Mouse (Mus musculus) bone marrow, adult 2 months (tissue): Measurements from ENCODE around the gene Abcd1. TPM values are rescaled to one million over a fixed set of nuclear protein-coding genes. Genes with fewer than 3 reads are reported as not detected.
A peak's percentile ranks its signal among the peaks of the same experiment; 100 is the strongest.

Source experiments
- H3K27ac ChIP-seq: fragments of 200-500 bp; 2 replicates; pipeline ENCODE4 v1.5.1; 2012; ENCODE audit warnings: low read depth, mild to moderate bottlenecking, control low read depth, inconsistent platforms, low read length; ENCODE audit not compliant: control insufficient read depth, poor library complexity, insufficient read depth
- H3K4me1 ChIP-seq: fragments of 200-500 bp; 2 replicates; pipeline ENCODE4 v1.6.1; 2011; ENCODE audit warnings: low read length; ENCODE audit not compliant: control insufficient read depth, insufficient read depth
- H3K4me3 ChIP-seq: fragments of 200-500 bp; replicated peaks from 2 replicates; pipeline ENCODE3; 2011; ENCODE audit warnings: mild to moderate bottlenecking, low read depth, low read length, control low read depth; ENCODE audit not compliant: control insufficient read depth
- CTCF ChIP-seq: fragments of 200-500 bp; IDR thresholded peaks from 2 replicates; pipeline ENCODE4 v1.5.1; 2011; ENCODE audit warnings: low read length, control low read depth; ENCODE audit not compliant: control insufficient read depth, insufficient read depth
- POLR2A ChIP-seq: fragments of 200-500 bp; IDR thresholded peaks from 2 replicates; pipeline ENCODE4 v1.6.1; 2011; ENCODE audit warnings: low read depth, mild to moderate bottlenecking, control low read depth, low read length, borderline replicate concordance; ENCODE audit not compliant: control insufficient read depth
- WGBS: fragments of 180-500 bp; shearing (Covaris S2); methylation state at CpG from one replicate; pipeline ENCODE4 v1.1.7; 2018; 5-methylcytosine and 5-hydroxymethylcytosine counted together
- polyA plus RNA-seq: library from polyadenylated mRNA; stranded (reverse); fragments of >200 nt; gene quantifications from 2 replicates; pipeline ENCODE4 v1.2.4, GENCODE M21; 2011; ENCODE audit warnings: low replicate concordance; ENCODE audit not compliant: missing spikeins, insufficient read depth, insufficient read length

Gene Abcd1
- polyA plus RNA-seq, 1 experiment: 17.6 TPM

DNA sequence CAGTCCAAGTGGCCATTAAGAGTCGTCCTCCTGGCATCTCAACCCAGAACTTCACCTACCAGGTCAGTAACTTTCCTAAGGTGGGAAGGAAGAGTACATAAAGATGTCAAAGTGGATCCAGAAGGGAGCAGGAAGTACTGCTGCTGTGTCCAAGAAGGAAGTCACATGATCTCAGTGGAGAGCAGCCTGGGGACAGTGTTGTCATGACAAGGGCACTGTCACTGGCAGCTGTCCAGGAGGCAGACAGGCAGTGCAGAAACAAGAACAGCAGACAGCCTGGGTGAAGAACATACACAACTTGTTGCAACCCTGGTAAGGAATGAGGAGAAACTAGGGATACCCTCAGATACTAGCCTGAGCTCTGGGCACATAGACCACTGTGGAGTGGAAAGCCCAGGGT, 48.9 kb downstream of the Abcd1 start:
- TF ChIP-seq POLR2A (no peak), CTCF (no peak)
- Histone ChIP-seq H3K27ac (no peak overlapping the region), H3K4me1 (peaks cover 6% of the 10 kb centered on the region), H3K4me3 (no peak overlapping the region)
- 45% methylated on average over 1 of the region's 1 CpGs for WGBS

GRCm38 (mm10) chrX:73767267-73767666, 50.9 kb downstream of the Abcd1 start:
- TF ChIP-seq CTCF: peak; percentile 48; the same call in 1 of the 2 replicates
- TF ChIP-seq POLR2A: no peak
- Histone ChIP-seq H3K4me3 (no peak overlapping the region), H3K27ac (no peak overlapping the region), H3K4me1 (peaks cover 6% of the 10 kb centered on the region)
- WGBS: 71% methylated on average over 9 of the region's 9 CpGs

- Histone ChIP-seq H3K4me1 (no peaks in the 10 kb centered on the region; the same call in 1 of the 2 replicates), H3K27ac (peak within 1 kb of the TSS; percentile 71), H3K4me3 (peak within 1 kb of the TSS; percentile 52)
- 29% methylated on average over 9 of the region's 9 CpGs for WGBS
- TF ChIP-seq CTCF (no peak), POLR2A (peak; percentile 48; the same call in 1 of the 2 replicates)
Measured at GRCm38 (mm10) chrX:73774168-73774760, 57.9 kb downstream of the Abcd1 start, which contains the start of gene Srpk3. Gene Srpk3, plus strand, starts transcription at chrX:73774405.

DNA sequence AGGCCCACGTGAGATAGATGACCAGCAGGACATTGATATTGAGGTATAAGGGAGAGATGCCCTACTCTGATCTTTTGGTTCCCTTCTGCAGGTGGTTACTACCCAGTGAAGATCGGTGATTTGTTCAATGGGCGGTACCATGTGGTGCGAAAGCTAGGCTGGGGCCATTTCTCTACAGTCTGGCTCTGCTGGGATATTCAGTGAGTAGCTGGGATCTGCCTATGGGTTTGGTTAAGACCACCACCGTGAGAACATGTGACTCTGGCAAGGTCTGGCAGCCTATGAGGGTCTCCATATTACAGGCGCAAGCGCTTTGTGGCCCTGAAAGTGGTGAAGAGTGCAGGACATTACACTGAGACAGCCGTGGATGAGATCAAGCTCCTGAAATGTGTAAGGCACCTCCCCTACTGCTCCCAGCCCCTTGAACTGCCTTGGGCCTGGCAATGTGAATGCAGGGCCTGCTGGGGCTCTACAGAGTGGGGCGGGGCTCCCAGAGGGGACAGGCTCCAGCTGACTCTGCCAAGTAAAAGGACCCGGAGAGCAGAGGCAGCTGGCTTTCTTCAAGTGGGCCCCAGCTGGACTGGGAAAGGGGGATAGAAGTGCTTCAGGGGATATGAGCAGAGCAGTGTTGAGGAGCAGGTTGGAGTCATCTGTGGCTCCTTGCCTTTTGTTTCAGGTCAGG, 58.5 kb downstream of the Abcd1 start:
- H3K4me1 ChIP-seq: no peaks in the 10 kb centered on the region; the same call in 1 of the 2 replicates
- peak overlapping the region; percentile 71 for H3K27ac ChIP-seq
- 73% methylated on average over 10 of the region's 10 CpGs for WGBS
- peak overlapping the region; percentile 52 for H3K4me3 ChIP-seq
- TF ChIP-seq CTCF (no peak), POLR2A (no peak)

- Histone ChIP-seq H3K4me1 (no peaks in the 10 kb centered on the region; the same call in 1 of the 2 replicates), H3K27ac (0 out of 2 replicates have a peak overlapping the region, but pooled peaks have one; percentile 29), H3K4me3 (no peak overlapping the region)
- 78% methylated on average over 3 of the region's 3 CpGs for WGBS
- TF ChIP-seq CTCF: no peak
- TF ChIP-seq POLR2A: no peak
Measured at GRCm38 (mm10) chrX:73782227-73782626, 65.8 kb downstream of the Abcd1 start.

DNA sequence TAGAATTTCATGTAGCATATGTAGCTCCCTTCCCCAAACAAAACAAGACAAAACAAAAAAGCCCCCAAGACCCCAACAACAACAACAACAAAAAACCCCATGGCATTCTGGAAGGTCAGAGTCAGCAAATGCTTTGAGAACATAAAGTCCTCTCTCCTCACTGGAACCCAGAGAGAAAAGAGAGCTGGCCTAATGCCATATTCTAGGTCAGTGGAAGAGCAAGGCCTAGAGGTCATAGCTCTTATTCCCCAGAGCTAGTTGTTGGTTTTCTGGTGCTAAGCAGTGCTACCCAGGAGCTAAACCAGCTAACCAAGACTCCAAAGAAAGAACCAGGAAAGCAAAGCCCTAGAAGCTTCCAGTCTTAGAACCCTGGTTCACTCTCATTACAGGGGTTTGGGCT, 69.3 kb downstream of the Abcd1 start:
- TF ChIP-seq CTCF (no peak), POLR2A (no peak)

GRCm38 (mm10) chrX:73786364-73787224, 70.2 kb downstream of the Abcd1 start, which contains the start of the genes Idh3g and Ssr4:
Gene Idh3g, minus strand, starts transcription at chrX:73786897.
Gene Ssr4, plus strand, starts transcription at chrX:73787028.
- TF ChIP-seq CTCF: peak; percentile 35; the same call in 1 of the 2 replicates
- TF ChIP-seq POLR2A: peak; percentile 71; the same call in 1 of the 2 replicates
- H3K27ac ChIP-seq: peak within 1 kb of the TSS; percentile 92
- H3K4me1 ChIP-seq: no peaks in the 10 kb centered on the region; the same call in 1 of the 2 replicates
- 10% methylated on average over 52 of the region's 52 CpGs for WGBS
- peak within 1 kb of the TSS; percentile 87 for H3K4me3 ChIP-seq

More for the DNA sequence above, 69.3 kb downstream of the Abcd1 start:
- Histone ChIP-seq H3K4me3 (peak overlapping the region; percentile 87), H3K27ac (no peak overlapping the region; the same call in 1 of the 2 replicates), H3K4me1 (no peaks in the 10 kb centered on the region; the same call in 1 of the 2 replicates)

- H3K4me3 ChIP-seq: peak overlapping the region; percentile 87
- TF ChIP-seq POLR2A (no peak), CTCF (no peak)
- H3K4me1 ChIP-seq: no peaks in the 10 kb centered on the region; the same call in 1 of the 2 replicates
- peak overlapping the region; percentile 92 for H3K27ac ChIP-seq
- WGBS: 14% methylated on average over 18 of the region's 22 CpGs
Measured at GRCm38 (mm10) chrX:73787225-73787558, 70.8 kb downstream of the Abcd1 start.

Other genes with a start within 250 kb of the Abcd1 start
- gene Bgn, start 233.0 kb upstream of the Abcd1 start, polyA plus RNA-seq: 53.3 and 140 TPM in 2 replicates
- gene Atp2b3, start 213.5 kb upstream of the Abcd1 start, polyA plus RNA-seq: not detected in 2 replicates
- gene Dusp9, start 77.2 kb upstream of the Abcd1 start, polyA plus RNA-seq: 8.1 TPM in 1 of 2 replicates, not detected in the other
- 1.7 and 2.2 TPM in 2 replicates for gene Pnck, start 56.5 kb upstream of the Abcd1 start, polyA plus RNA-seq
- gene Slc6a8, start 43.4 kb upstream of the Abcd1 start, polyA plus RNA-seq: 3.5 and 7.7 TPM in 2 replicates
- 52.5 and 94.6 TPM in 2 replicates for gene Bcap31, start 422 bp upstream of the Abcd1 start, polyA plus RNA-seq
- gene Plxnb3, start 40.5 kb downstream of the Abcd1 start, polyA plus RNA-seq: 0.32 TPM in 1 of 2 replicates, not detected in the other
- 26.5 and 49.6 TPM in 2 replicates for gene Srpk3, start 57.8 kb downstream of the Abcd1 start, polyA plus RNA-seq
- gene Idh3g, start 70.3 kb downstream of the Abcd1 start, polyA plus RNA-seq: 56.6 and 111 TPM in 2 replicates
- 47.8 and 107 TPM in 2 replicates for gene Ssr4, start 70.4 kb downstream of the Abcd1 start, polyA plus RNA-seq
- gene Pdzd4, start 108.4 kb downstream of the Abcd1 start, polyA plus RNA-seq: 2.2 and 4.7 TPM in 2 replicates
- not detected in 2 replicates for gene Avpr2, start 175.5 kb downstream of the Abcd1 start, polyA plus RNA-seq
- gene L1cam, start 179.5 kb downstream of the Abcd1 start, polyA plus RNA-seq: 3.6 and 12.7 TPM in 2 replicates
- 53.5 and 163 TPM in 2 replicates for gene Arhgap4, start 205.3 kb downstream of the Abcd1 start, polyA plus RNA-seq
- 60.9 and 77.0 TPM in 2 replicates for gene Naa10, start 205.3 kb downstream of the Abcd1 start, polyA plus RNA-seq
- 30.7 and 48.6 TPM in 2 replicates for gene Renbp, start 214.3 kb downstream of the Abcd1 start, polyA plus RNA-seq
- 38.5 and 58.8 TPM in 2 replicates for gene Hcfc1, start 249.8 kb downstream of the Abcd1 start, polyA plus RNA-seq